Mouse (Mus musculus): ENCODE measurements around the gene Kmt5b. TPM values are rescaled to one million over a fixed set of nuclear protein-coding genes. Genes with fewer than 3 reads are reported as not detected.

Kmt5b gene
- total and polyA plus RNA-seq, 3 experiments: 14.9 to 23.9 TPM; not detected in 1

GRCm38 (mm10) chr19:3843629-3844028, 76.4 kb downstream of the Kmt5b start:
- H3K27me3 ChIP-seq (ENCODE audit: control insufficient read depth in 1 of 2, insufficient read depth in 2 of 2, low read length in 2 of 2): no peaks in the 10 kb centered on the region; a peak in 2 of 4 replicates
- no peak for DNase-seq (ENCODE audit: low read depth, low spot score)
- no peaks in the 10 kb centered on the region for H3K9me3 ChIP-seq (replicated peaks; ENCODE audit: insufficient read depth, low read length)
- no peaks in the 10 kb centered on the region for H3K79me2 ChIP-seq (ENCODE audit: control insufficient read depth, insufficient read depth, low read length, poor library complexity)
- TF ChIP-seq CTCF (IDR thresholded peaks at IDR 0.05 in 2 of 3, conservative IDR thresholded peaks at IDR 0.05 in 1 of 3; ENCODE audit: control insufficient read depth in 1 of 3, insufficient read depth in 1 of 3, low read depth in 2 of 3, low read length in 3 of 3, poor library complexity in 1 of 3, severe bottlenecking in 1 of 3) (no peak), RCOR1 (IDR thresholded peaks at IDR 0.05; ENCODE audit: low read depth, low read length) (no peak), USF1 (IDR thresholded peaks at IDR 0.05; ENCODE audit: low read depth, low read length) (no peak), ZKSCAN1 (IDR thresholded peaks at IDR 0.05; ENCODE audit: low read depth, low read length) (no peak), KAT2A (conservative IDR thresholded peaks at IDR 0.05; ENCODE audit: low read depth, low read length) (no peak), ZMIZ1 (IDR thresholded peaks at IDR 0.05; ENCODE audit: low read depth, low read length) (no peak), SMC3 (IDR thresholded peaks at IDR 0.05; ENCODE audit: low read depth, low read length) (no peak)
- H3K27ac ChIP-seq (ENCODE audit: control insufficient read depth, low read depth, low read length): no peak overlapping the region
- no peak overlapping the region for H3K9ac ChIP-seq (ENCODE audit: control insufficient read depth, low read depth, low read length, poor library complexity, severe bottlenecking)
- H3K36me3 ChIP-seq (ENCODE audit: control insufficient read depth in 1 of 2, insufficient read depth in 2 of 2, low read length in 2 of 2): no peaks in the 10 kb centered on the region
- H3K4me1 ChIP-seq (ENCODE audit: control insufficient read depth in 1 of 2, insufficient read depth in 2 of 2, low read length in 2 of 2): no peaks in the 10 kb centered on the region
- no peak overlapping the region for H3K4me3 ChIP-seq (ENCODE audit: control insufficient read depth in 1 of 2, insufficient read depth in 1 of 2, low read depth in 2 of 2, low read length in 2 of 2)

- Histone ChIP-seq H3K27me3 (ENCODE audit: control insufficient read depth in 1 of 2, insufficient read depth in 2 of 2, low read length in 2 of 2) (no peaks in the 10 kb centered on the region; a peak in 1 of 4 replicates), H3K9ac (ENCODE audit: control insufficient read depth, low read depth, low read length, poor library complexity, severe bottlenecking) (no peak overlapping the region), H3K79me2 (ENCODE audit: control insufficient read depth, insufficient read depth, low read length, poor library complexity) (no peaks in the 10 kb centered on the region), H3K4me1 (ENCODE audit: control insufficient read depth in 1 of 2, insufficient read depth in 2 of 2, low read length in 2 of 2) (no peaks in the 10 kb centered on the region), H3K4me3 (ENCODE audit: control insufficient read depth in 1 of 2, insufficient read depth in 1 of 2, low read depth in 2 of 2, low read length in 2 of 2) (no peak overlapping the region), H3K27ac (ENCODE audit: control insufficient read depth, low read depth, low read length) (no peak overlapping the region), H3K9me3 (replicated peaks; ENCODE audit: insufficient read depth, low read length) (no peaks in the 10 kb centered on the region), H3K36me3 (ENCODE audit: control insufficient read depth in 1 of 2, insufficient read depth in 2 of 2, low read length in 2 of 2) (no peaks in the 10 kb centered on the region)
- DNase-seq (ENCODE audit: low read depth, low spot score): no peak
- no peak for TF ChIP-seq POLR2AphosphoS2 (IDR thresholded peaks at IDR 0.05; ENCODE audit: low read length)
- no peak for TF ChIP-seq ZC3H11A (IDR thresholded peaks at IDR 0.05; ENCODE audit: low read depth, low read length)
- TF ChIP-seq CTCF (IDR thresholded peaks at IDR 0.05 in 2 of 3, conservative IDR thresholded peaks at IDR 0.05 in 1 of 3; ENCODE audit: control insufficient read depth in 1 of 3, insufficient read depth in 1 of 3, low read depth in 2 of 3, low read length in 3 of 3, poor library complexity in 1 of 3, severe bottlenecking in 1 of 3): no peak
- TF ChIP-seq USF1 (IDR thresholded peaks at IDR 0.05; ENCODE audit: low read depth, low read length): no peak
- no peak for TF ChIP-seq MAZ (IDR thresholded peaks at IDR 0.05; ENCODE audit: low read depth, low read length)
- no peak for TF ChIP-seq EP300 (IDR thresholded peaks at IDR 0.05; ENCODE audit: low read depth in 1 of 2, low read length in 2 of 2)
- no peak for TF ChIP-seq CHD2 (IDR thresholded peaks at IDR 0.05; ENCODE audit: low read length)
- no peak for TF ChIP-seq ZKSCAN1 (IDR thresholded peaks at IDR 0.05; ENCODE audit: low read depth, low read length)
- TF ChIP-seq RAD21 (IDR thresholded peaks at IDR 0.05; ENCODE audit: low read depth, low read length): no peak
- no peak for TF ChIP-seq MYB (IDR thresholded peaks at IDR 0.05; ENCODE audit: low read depth, low read length)
- no peak for TF ChIP-seq NELFE (IDR thresholded peaks at IDR 0.05; ENCODE audit: low read depth, low read length)
- no peak for TF ChIP-seq MYC (IDR thresholded peaks at IDR 0.05; ENCODE audit: low read depth, low read length)
- TF ChIP-seq GATA1 (IDR thresholded peaks at IDR 0.05; ENCODE audit: low read depth, low read length): no peak
- no peak for TF ChIP-seq POLR2AphosphoS5 (IDR thresholded peaks at IDR 0.05; ENCODE audit: borderline replicate concordance, low read depth, low read length)
- TF ChIP-seq MAFK (IDR thresholded peaks at IDR 0.05; ENCODE audit: borderline replicate concordance, low read depth, low read length): no peak
- TF ChIP-seq GABPA (IDR thresholded peaks at IDR 0.05; ENCODE audit: low read depth, low read length): no peak
- TF ChIP-seq ZNF384 (IDR thresholded peaks at IDR 0.05; ENCODE audit: low read depth, low read length): no peak
- no peak for TF ChIP-seq MAX (IDR thresholded peaks at IDR 0.05; ENCODE audit: low read length)
- TF ChIP-seq SIN3A (IDR thresholded peaks at IDR 0.05; ENCODE audit: low read length): no peak
- no peak for TF ChIP-seq BHLHE40 (IDR thresholded peaks at IDR 0.05; ENCODE audit: borderline replicate concordance, low read depth, low read length)
These were observed 77.6 kb downstream of the Kmt5b start for GRCm38 (mm10) chr19:3844836-3845235.
